Mouse (Mus musculus): ENCODE results near the gene Tmtc1. TPM values are rescaled to one million over a fixed set of nuclear protein-coding genes. Genes with fewer than 3 reads are reported as not detected.

Tmtc1 gene
- polyA plus RNA-seq, 1 experiment from 2014 or later, result 1.0 TPM

- POLR2A ChIA-PET, result no interaction called here
- CTCF ChIA-PET, result interaction anchor here (0.6 to 1.0 kb wide), 2 partner anchors 9 to 19 kb away, joined by 3 read pairs; no protein-coding TSS in a partner anchor
- in situ Hi-C loops (cut with MboI; ENCODE audit: low pct_unique_long_range_greater_than_20kb), result no loop called here
Measured at GRCm38 (mm10) chr6:148342191-148342590, 102.0 kb downstream of the Tmtc1 start.

GRCm38 (mm10) chr6:148341765-148342164 is 102.4 kb downstream of the Tmtc1 start:
- in situ Hi-C loops (cut with MboI; ENCODE audit: low pct_unique_long_range_greater_than_20kb), result no loop called here
- no peaks in the 10 kb centered on the region for H3K27me3 ChIP-seq
- ChIA-PET POLR2A (no interaction called here), CTCF (interaction anchor here (1.0 kb wide), 1 partner anchor 18 kb away, joined by 3 read pairs; no protein-coding TSS in a partner anchor)
- no peak for TF ChIP-seq CTCF (IDR thresholded peaks at IDR 0.05)
- DNase-seq (ENCODE audit: low read depth, low spot score), result no peak
- ATAC-seq, result no peak

More at GRCm38 (mm10) chr6:148342191-148342590, 102.0 kb downstream of the Tmtc1 start:
- no peaks in the 10 kb centered on the region for H3K27me3 ChIP-seq
- ATAC-seq, result no peak
- TF ChIP-seq CTCF (IDR thresholded peaks at IDR 0.05), result no peak
- no peak for DNase-seq (ENCODE audit: low read depth, low spot score)

- POLR2A ChIA-PET, result interaction anchor here (0.6 kb wide), 1 partner anchor 414 kb away, joined by 3 read pairs; no protein-coding TSS in a partner anchor
- no peak for TF ChIP-seq CTCF (IDR thresholded peaks at IDR 0.05)
- in situ Hi-C loops (cut with MboI; ENCODE audit: low pct_unique_long_range_greater_than_20kb), result no loop called here
- no peak for ATAC-seq
- CTCF ChIA-PET, result interaction anchor here (1.6 kb wide), 1 partner anchor 11 kb away, joined by 4 read pairs; no protein-coding TSS in a partner anchor
- no peak for DNase-seq (ENCODE audit: low read depth, low spot score)
- no peaks in the 10 kb centered on the region for H3K27me3 ChIP-seq
Measured at GRCm38 (mm10) chr6:148338326-148338957, 105.7 kb downstream of the Tmtc1 start.

- POLR2A ChIA-PET, result no interaction called here
- CTCF ChIA-PET, result interaction anchor here (1.2 kb wide), 2 partner anchors 12 to 88 kb away, joined by 3 to 4 read pairs; no protein-coding TSS in a partner anchor
- no peak for TF ChIP-seq CTCF (IDR thresholded peaks at IDR 0.05)
- ATAC-seq, result no peak
- H3K27me3 ChIP-seq, result no peaks in the 10 kb centered on the region
- in situ Hi-C loops (cut with MboI; ENCODE audit: low pct_unique_long_range_greater_than_20kb), result no loop called here
- no peak for DNase-seq (ENCODE audit: low read depth, low spot score)
Measured at GRCm38 (mm10) chr6:148336290-148336955, 107.8 kb downstream of the Tmtc1 start.

GRCm38 (mm10) chr6:148331916-148332315 is 112.3 kb downstream of the Tmtc1 start:
- POLR2A ChIA-PET, result interaction anchor here (0.5 kb wide), 1 partner anchor 407 kb away, joined by 3 read pairs; no protein-coding TSS in a partner anchor

GRCm38 (mm10) chr6:148329976-148330375 is 114.2 kb downstream of the Tmtc1 start:
- no peaks in the 10 kb centered on the region for H3K27me3 ChIP-seq
- ATAC-seq (no peak), DNase-seq (ENCODE audit: low read depth, low spot score) (no peak)
- TF ChIP-seq CTCF (IDR thresholded peaks at IDR 0.05), result no peak
- in situ Hi-C loops (cut with MboI; ENCODE audit: low pct_unique_long_range_greater_than_20kb), result no loop called here
- ChIA-PET CTCF (interaction anchor here (2.0 kb wide), 1 partner anchor 28 kb away, joined by 4 read pairs; no protein-coding TSS in a partner anchor), POLR2A (no interaction called here)

More at GRCm38 (mm10) chr6:148331916-148332315, 112.3 kb downstream of the Tmtc1 start:
- TF ChIP-seq CTCF (IDR thresholded peaks at IDR 0.05), result no peak
- CTCF ChIA-PET, result no interaction called here
- ATAC-seq, result no peak
- no peaks in the 10 kb centered on the region for H3K27me3 ChIP-seq
- in situ Hi-C loops (cut with MboI; ENCODE audit: low pct_unique_long_range_greater_than_20kb), result no loop called here
- DNase-seq (ENCODE audit: low read depth, low spot score), result no peak

GRCm38 (mm10) chr6:148328928-148329327 is 115.3 kb downstream of the Tmtc1 start:
- in situ Hi-C loops (cut with MboI; ENCODE audit: low pct_unique_long_range_greater_than_20kb), result no loop called here
- DNase-seq (ENCODE audit: low read depth, low spot score), result no peak
- TF ChIP-seq CTCF (IDR thresholded peaks at IDR 0.05), result no peak
- CTCF ChIA-PET, result interaction anchor here (2.0 kb wide), 1 partner anchor 27 kb away, joined by 4 read pairs; no protein-coding TSS in a partner anchor
- POLR2A ChIA-PET, result interaction anchor here (0.6 kb wide), 1 partner anchor 99 kb away, joined by 5 read pairs; no protein-coding TSS in a partner anchor
- no peaks in the 10 kb centered on the region for H3K27me3 ChIP-seq
- ATAC-seq, result no peak

GRCm38 (mm10) chr6:148328130-148328529 is 116.1 kb downstream of the Tmtc1 start:
- in situ Hi-C loops (cut with MboI; ENCODE audit: low pct_unique_long_range_greater_than_20kb), result no loop called here
- no peak for ATAC-seq
- DNase-seq (ENCODE audit: low read depth, low spot score), result no peak
- POLR2A ChIA-PET, result no interaction called here
- CTCF ChIA-PET, result interaction anchor here (1.1 to 2.0 kb wide), 2 partner anchors 10 to 26 kb away, joined by 4 read pairs; no protein-coding TSS in a partner anchor
- TF ChIP-seq CTCF (IDR thresholded peaks at IDR 0.05), result no peak
- H3K27me3 ChIP-seq, result no peaks in the 10 kb centered on the region

GRCm38 (mm10) chr6:148318736-148319135 is 125.5 kb downstream of the Tmtc1 start:
- POLR2A ChIA-PET, result no interaction called here
- no peak for TF ChIP-seq CTCF (IDR thresholded peaks at IDR 0.05)
- CTCF ChIA-PET, result interaction anchor here (1.2 kb wide), 1 partner anchor 43 kb away, joined by 3 read pairs; no protein-coding TSS in a partner anchor
- in situ Hi-C loops (cut with MboI; ENCODE audit: low pct_unique_long_range_greater_than_20kb), result no loop called here
- DNase-seq (ENCODE audit: low read depth, low spot score), result no peak
- no peaks in the 10 kb centered on the region for H3K27me3 ChIP-seq
- ATAC-seq, result peak; percentile 60

GRCm38 (mm10) chr6:148315571-148316080 is 128.6 kb downstream of the Tmtc1 start:
- TF ChIP-seq CTCF (IDR thresholded peaks at IDR 0.05), result no peak
- ChIA-PET CTCF (no interaction called here), POLR2A (no interaction called here)
- ATAC-seq (no peak), DNase-seq (ENCODE audit: low read depth, low spot score) (no peak)
- in situ Hi-C loops (cut with MboI; ENCODE audit: low pct_unique_long_range_greater_than_20kb), result no loop called here
- H3K27me3 ChIP-seq, result no peaks in the 10 kb centered on the region

GRCm38 (mm10) chr6:148315106-148315505 is 129.1 kb downstream of the Tmtc1 start:
- CTCF ChIA-PET, result no interaction called here
- POLR2A ChIA-PET, result no interaction called here
- DNase-seq (ENCODE audit: low read depth, low spot score), result no peak
- ATAC-seq, result no peak
- no peak for TF ChIP-seq CTCF (IDR thresholded peaks at IDR 0.05)
- H3K27me3 ChIP-seq, result no peaks in the 10 kb centered on the region
- in situ Hi-C loops (cut with MboI; ENCODE audit: low pct_unique_long_range_greater_than_20kb), result no loop called here

Measured in Patski (cell line).